Mouse (Mus musculus): ENCODE data around the gene Med12l.

DNA sequence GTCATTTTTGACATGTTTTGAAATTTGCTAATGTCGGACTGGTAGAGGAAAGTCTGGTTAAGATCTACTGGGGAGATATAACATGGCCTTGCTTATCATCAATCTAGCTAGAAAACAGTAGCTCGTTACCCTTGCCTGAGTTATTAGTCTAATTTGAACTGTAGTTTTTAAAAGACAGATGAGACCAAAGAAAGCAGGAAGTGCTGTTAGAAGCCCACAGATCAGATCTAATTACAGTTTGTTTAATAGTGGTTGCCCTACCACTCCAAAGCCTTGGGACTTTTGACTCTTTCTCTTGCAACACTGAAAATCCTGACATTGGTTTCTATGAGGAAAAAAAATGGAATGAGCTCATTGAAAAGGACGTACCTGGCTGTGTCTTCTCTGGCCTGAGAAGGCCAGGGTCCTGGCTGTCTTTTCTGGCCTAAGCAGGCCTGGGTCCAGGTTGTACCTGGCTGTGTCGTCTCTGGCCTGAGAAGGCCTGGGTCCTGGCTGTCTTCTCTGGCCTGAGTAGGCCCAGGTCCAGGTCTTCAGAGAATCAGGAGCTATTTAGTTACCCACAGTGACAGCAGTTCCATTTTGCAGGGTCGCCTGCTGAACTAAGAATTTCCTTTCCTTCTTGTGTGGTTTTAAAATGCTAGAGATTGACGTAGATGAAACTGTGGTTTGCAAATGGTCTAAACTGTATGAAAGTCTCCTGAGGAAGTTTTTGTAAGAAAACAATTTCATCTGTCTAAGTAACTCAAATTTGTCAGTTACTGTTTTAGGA, 95.8 kb downstream of the Med12l start, which contains the start of gene Gpr171:
- TF ChIP-seq CTCF (IDR thresholded peaks at IDR 0.05): no peak
- no peak for TF ChIP-seq EP300 (IDR thresholded peaks at IDR 0.05; ENCODE audit: insufficient read depth, low read depth, low read length)
- no peak for TF ChIP-seq POLR2A (IDR thresholded peaks at IDR 0.05; ENCODE audit: insufficient read depth, low read depth, low read length)

Measured in heart, adult 2 months (tissue).